Mouse (Mus musculus): Measurements from ENCODE around the gene Krt7. TPM values are rescaled to one million over a fixed set of nuclear protein-coding genes. Genes with fewer than 3 reads are reported as not detected.

The Krt7 gene
- 30.7 and 36.4 TPM in 2 replicates for polyA plus RNA-seq (2011; ENCODE audit: insufficient read depth, insufficient read length, low read depth, missing spikeins)

- no peaks in the 10 kb centered on the region for H3K9me3 ChIP-seq (replicated peaks; ENCODE audit: control insufficient read depth, insufficient read depth, low read length, poor library complexity, severe bottlenecking)
- no peak for TF ChIP-seq CTCF (IDR thresholded peaks at IDR 0.05; ENCODE audit: low read depth, low read length)
- no peak for TF ChIP-seq POLR2A (IDR thresholded peaks at IDR 0.05; ENCODE audit: insufficient read depth, low read length)
- TF ChIP-seq EP300 (IDR thresholded peaks at IDR 0.05; ENCODE audit: insufficient read depth, low read depth, low read length): no peak
- H3K4me3 ChIP-seq (ENCODE audit: low read depth, low read length): no peak within 1 kb of the TSS; the same call in 1 of the 2 replicates
- no peak within 1 kb of the TSS for H3K27ac ChIP-seq (ENCODE audit: insufficient read depth, low read length)
- H3K9ac ChIP-seq (ENCODE audit: low read depth, poor library complexity, severe bottlenecking): no peak within 1 kb of the TSS
- H3K36me3 ChIP-seq (ENCODE audit: control insufficient read depth, insufficient read depth, low read length, poor library complexity, severe bottlenecking): no peaks in the 10 kb centered on the region
- no peaks in the 10 kb centered on the region; the same call in 1 of the 2 replicates for H3K27me3 ChIP-seq (ENCODE audit: control insufficient read depth, insufficient read depth, low read length, poor library complexity, severe bottlenecking)
- H3K4me1 ChIP-seq (ENCODE audit: control insufficient read depth, insufficient read depth, low read length): peaks cover 5% of the 10 kb centered on the region
Observed at GRCm38 (mm10) chr15:101410775-101411174, at the start of gene Krt7. TSS of gene Krt7 (plus strand) at chr15:101411043.

GRCm38 (mm10) chr15:101362393-101363010 lies 48.3 kb upstream of the Krt7 start:
- Histone ChIP-seq H3K9ac (ENCODE audit: low read depth, poor library complexity, severe bottlenecking) (no peak overlapping the region), H3K9me3 (replicated peaks; ENCODE audit: control insufficient read depth, insufficient read depth, low read length, poor library complexity, severe bottlenecking) (no peaks in the 10 kb centered on the region), H3K4me3 (ENCODE audit: low read depth, low read length) (no peak overlapping the region), H3K27ac (ENCODE audit: insufficient read depth, low read length) (no peak overlapping the region), H3K36me3 (ENCODE audit: control insufficient read depth, insufficient read depth, low read length, poor library complexity, severe bottlenecking) (no peaks in the 10 kb centered on the region), H3K4me1 (ENCODE audit: control insufficient read depth, insufficient read depth, low read length) (no peaks in the 10 kb centered on the region), H3K27me3 (ENCODE audit: control insufficient read depth, insufficient read depth, low read length, poor library complexity, severe bottlenecking) (no peaks in the 10 kb centered on the region)
- TF ChIP-seq CTCF (IDR thresholded peaks at IDR 0.05; ENCODE audit: low read depth, low read length): no peak
- no peak for TF ChIP-seq POLR2A (IDR thresholded peaks at IDR 0.05; ENCODE audit: insufficient read depth, low read length)
- no peak for TF ChIP-seq EP300 (IDR thresholded peaks at IDR 0.05; ENCODE audit: insufficient read depth, low read depth, low read length)

- Histone ChIP-seq H3K9ac (ENCODE audit: low read depth, poor library complexity, severe bottlenecking) (no peak overlapping the region), H3K4me1 (ENCODE audit: control insufficient read depth, insufficient read depth, low read length) (no peaks in the 10 kb centered on the region), H3K4me3 (ENCODE audit: low read depth, low read length) (no peak overlapping the region), H3K9me3 (replicated peaks; ENCODE audit: control insufficient read depth, insufficient read depth, low read length, poor library complexity, severe bottlenecking) (no peaks in the 10 kb centered on the region), H3K27ac (ENCODE audit: insufficient read depth, low read length) (no peak overlapping the region), H3K27me3 (ENCODE audit: control insufficient read depth, insufficient read depth, low read length, poor library complexity, severe bottlenecking) (no peaks in the 10 kb centered on the region), H3K36me3 (ENCODE audit: control insufficient read depth, insufficient read depth, low read length, poor library complexity, severe bottlenecking) (no peaks in the 10 kb centered on the region)
- TF ChIP-seq CTCF (IDR thresholded peaks at IDR 0.05; ENCODE audit: low read depth, low read length): no peak
Observed at GRCm38 (mm10) chr15:101363933-101364332, 46.9 kb upstream of the Krt7 start.

GRCm38 (mm10) chr15:101364425-101364824 lies 46.4 kb upstream of the Krt7 start:
- H3K9me3 ChIP-seq (replicated peaks; ENCODE audit: control insufficient read depth, insufficient read depth, low read length, poor library complexity, severe bottlenecking): no peaks in the 10 kb centered on the region
- TF ChIP-seq CTCF (IDR thresholded peaks at IDR 0.05; ENCODE audit: low read depth, low read length) (no peak), EP300 (IDR thresholded peaks at IDR 0.05; ENCODE audit: insufficient read depth, low read depth, low read length) (no peak), POLR2A (IDR thresholded peaks at IDR 0.05; ENCODE audit: insufficient read depth, low read length) (no peak)

GRCm38 (mm10) chr15:101364891-101365671 lies 45.8 kb upstream of the Krt7 start:
- Histone ChIP-seq H3K36me3 (ENCODE audit: control insufficient read depth, insufficient read depth, low read length, poor library complexity, severe bottlenecking) (no peaks in the 10 kb centered on the region), H3K4me3 (ENCODE audit: low read depth, low read length) (no peak overlapping the region), H3K9ac (ENCODE audit: low read depth, poor library complexity, severe bottlenecking) (no peak overlapping the region), H3K27ac (ENCODE audit: insufficient read depth, low read length) (no peak overlapping the region), H3K27me3 (ENCODE audit: control insufficient read depth, insufficient read depth, low read length, poor library complexity, severe bottlenecking) (no peaks in the 10 kb centered on the region), H3K4me1 (ENCODE audit: control insufficient read depth, insufficient read depth, low read length) (no peaks in the 10 kb centered on the region), H3K9me3 (replicated peaks; ENCODE audit: control insufficient read depth, insufficient read depth, low read length, poor library complexity, severe bottlenecking) (no peaks in the 10 kb centered on the region)
- TF ChIP-seq EP300 (IDR thresholded peaks at IDR 0.05; ENCODE audit: insufficient read depth, low read depth, low read length): no peak
- no peak for TF ChIP-seq POLR2A (IDR thresholded peaks at IDR 0.05; ENCODE audit: insufficient read depth, low read length)
- no peak for TF ChIP-seq CTCF (IDR thresholded peaks at IDR 0.05; ENCODE audit: low read depth, low read length)

More at GRCm38 (mm10) chr15:101364425-101364824, 46.4 kb upstream of the Krt7 start:
- H3K4me1 ChIP-seq (ENCODE audit: control insufficient read depth, insufficient read depth, low read length): no peaks in the 10 kb centered on the region
- no peaks in the 10 kb centered on the region for H3K27me3 ChIP-seq (ENCODE audit: control insufficient read depth, insufficient read depth, low read length, poor library complexity, severe bottlenecking)
- no peak overlapping the region for H3K27ac ChIP-seq (ENCODE audit: insufficient read depth, low read length)
- H3K9ac ChIP-seq (ENCODE audit: low read depth, poor library complexity, severe bottlenecking): no peak overlapping the region
- no peak overlapping the region for H3K4me3 ChIP-seq (ENCODE audit: low read depth, low read length)
- no peaks in the 10 kb centered on the region for H3K36me3 ChIP-seq (ENCODE audit: control insufficient read depth, insufficient read depth, low read length, poor library complexity, severe bottlenecking)

- no peaks in the 10 kb centered on the region for H3K9me3 ChIP-seq (replicated peaks; ENCODE audit: control insufficient read depth, insufficient read depth, low read length, poor library complexity, severe bottlenecking)
- H3K4me1 ChIP-seq (ENCODE audit: control insufficient read depth, insufficient read depth, low read length): no peaks in the 10 kb centered on the region
- H3K27ac ChIP-seq (ENCODE audit: insufficient read depth, low read length): no peak overlapping the region
- no peak overlapping the region for H3K9ac ChIP-seq (ENCODE audit: low read depth, poor library complexity, severe bottlenecking)
- H3K4me3 ChIP-seq (ENCODE audit: low read depth, low read length): no peak overlapping the region
- no peaks in the 10 kb centered on the region for H3K36me3 ChIP-seq (ENCODE audit: control insufficient read depth, insufficient read depth, low read length, poor library complexity, severe bottlenecking)
- TF ChIP-seq EP300 (IDR thresholded peaks at IDR 0.05; ENCODE audit: insufficient read depth, low read depth, low read length) (no peak), CTCF (IDR thresholded peaks at IDR 0.05; ENCODE audit: low read depth, low read length) (no peak), POLR2A (IDR thresholded peaks at IDR 0.05; ENCODE audit: insufficient read depth, low read length) (no peak)
- no peaks in the 10 kb centered on the region for H3K27me3 ChIP-seq (ENCODE audit: control insufficient read depth, insufficient read depth, low read length, poor library complexity, severe bottlenecking)
Observed at GRCm38 (mm10) chr15:101365721-101366120, 45.1 kb upstream of the Krt7 start.

All from ES-Bruce4 (cell line).